Comparison of ENCODE assay signal across 10 mouse cellular contexts in genomic region chr5:142944979-142945682, GRCm38 (mm10). TPM values are rescaled to one million over a fixed set of nuclear protein-coding genes. Genes with fewer than 3 reads are reported as not detected.
DNase-seq lines count a peak whose midpoint lies in the region; ATAC-seq and TF ChIP-seq lines count a peak whose summit lies in the region.
"Had no signal": no experiment of that assay in that cellular context is flagged by ENCODE, and none has a peak within 500 bp of the region (broad histone marks: within the 10 kb centered on the region; RNA-seq: fewer than 3 reads in every experiment).

No protein-coding gene starts in this region.

- H3K9ac ChIP-seq in kidney, postnatal 0 days (ENCODE audit: low read depth, low read length) = no peak overlapping the region
- no peak overlapping the region for H3K9ac ChIP-seq in stomach, postnatal 0 days (ENCODE audit: low read length)

- ATAC-seq in kidney, postnatal 0 days (replicated peaks; ENCODE audit: low FRiP score, low read depth) = peak; percentile 67
- peak; percentile 50; the same call in 1 of the 2 replicates for ATAC-seq in stomach, postnatal 0 days (ENCODE audit: low FRiP score, low TSS enrichment)

- peaks cover 18% of the 10 kb centered on the region for H3K4me1 ChIP-seq in heart, embryonic 10.5 days
- no peaks in the 10 kb centered on the region for H3K4me1 ChIP-seq in kidney, postnatal 0 days (replicated peaks; ENCODE audit: insufficient read depth, low read length)
- H3K4me1 ChIP-seq in stomach, postnatal 0 days (replicated peaks; ENCODE audit: control insufficient read depth, insufficient read depth) = no peaks in the 10 kb centered on the region

- 61% methylated on average over 8 of the region's 8 CpGs for WGBS in heart, embryonic 10.5 days
- WGBS in kidney, postnatal 0 days = 38% methylated on average over 8 of the region's 8 CpGs
- 58% methylated on average over 8 of the region's 8 CpGs for WGBS in stomach, postnatal 0 days

- DNase-seq in testis, postnatal 10 days (ENCODE audit: low spot score) = peak; percentile 45
- DNase-seq in testis, postnatal 14 days (ENCODE audit: low spot score) = no peak
- DNase-seq in heart, embryonic 10.5 days (ENCODE audit: low spot score) = peak; percentile 75
- DNase-seq in kidney, postnatal 0 days (ENCODE audit: low spot score) = peak; percentile 90
- DNase-seq in stomach, postnatal 0 days (ENCODE audit: low spot score) = no peak
- no peak for DNase-seq in layer of hippocampus, postnatal 10 days (ENCODE audit: low spot score in 2 of 2)
- no peak for DNase-seq in layer of hippocampus, adult 18-20 months (ENCODE audit: low spot score in 2 of 2)
- DNase-seq in cerebellum, postnatal 36 days = no peak
- DNase-seq: cerebellum, adult 9-10 months had no signal

- no peaks in the 10 kb centered on the region for H3K27me3 ChIP-seq in heart, embryonic 10.5 days (ENCODE audit: insufficient read depth, poor library complexity, severe bottlenecking)
- no peaks in the 10 kb centered on the region for H3K27me3 ChIP-seq in kidney, postnatal 0 days (ENCODE audit: insufficient read depth, low read length)
- H3K27me3 ChIP-seq in stomach, postnatal 0 days (ENCODE audit: control insufficient read depth, insufficient read depth, low read length) = no peaks in the 10 kb centered on the region

- H3K36me3 ChIP-seq in heart, embryonic 10.5 days = no peaks in the 10 kb centered on the region
- H3K36me3 ChIP-seq in kidney, postnatal 0 days (ENCODE audit: insufficient read depth, low read length) = no peaks in the 10 kb centered on the region
- no peaks in the 10 kb centered on the region for H3K36me3 ChIP-seq in stomach, postnatal 0 days (ENCODE audit: control insufficient read depth, insufficient read depth, low read length)

- H3K4me3 ChIP-seq in heart, embryonic 10.5 days = no peak overlapping the region
- H3K4me3 ChIP-seq in kidney, postnatal 0 days (replicated peaks; ENCODE audit: low read depth, low read length) = no peak overlapping the region
- no peak overlapping the region for H3K4me3 ChIP-seq in stomach, postnatal 0 days (ENCODE audit: low read depth, low read length)

- H3K9me3 ChIP-seq in heart, embryonic 10.5 days = no peaks in the 10 kb centered on the region
- H3K9me3 ChIP-seq in kidney, postnatal 0 days (replicated peaks; ENCODE audit: low read length) = no peaks in the 10 kb centered on the region
- H3K9me3 ChIP-seq in stomach, postnatal 0 days (ENCODE audit: control insufficient read depth, low read length) = no peaks in the 10 kb centered on the region

- no peak overlapping the region for H3K4me2 ChIP-seq in kidney, postnatal 0 days (ENCODE audit: low read length)
- no peak overlapping the region for H3K4me2 ChIP-seq in stomach, postnatal 0 days (replicated peaks; ENCODE audit: low read depth)

- no peak for TF ChIP-seq CTCF in kidney, postnatal 0 days (IDR thresholded peaks at IDR 0.05; ENCODE audit: low read depth)
- TF ChIP-seq CTCF in stomach, postnatal 0 days (IDR thresholded peaks at IDR 0.05; ENCODE audit: low read depth) = no peak

- 0 out of 2 replicates have a peak overlapping the region, but pooled peaks have one; percentile 1 for H3K27ac ChIP-seq in heart, embryonic 10.5 days
- no peak overlapping the region for H3K27ac ChIP-seq in kidney, postnatal 0 days
- no peak overlapping the region for H3K27ac ChIP-seq in stomach, postnatal 0 days (replicated peaks)
- H3K27ac ChIP-seq: macrophage had no signal

- no peak for TF ChIP-seq EP300 in stomach, postnatal 0 days (optimal IDR thresholded peaks at IDR 0.05)

RNA-seq across cellular contexts. Expression of gene Fscn1, which starts 15.0 kb away (rescaled TPM):
- polyA plus RNA-seq in heart, embryonic 10.5 days (2016; fragmentation: Nextera tagmentation; extraction: Ambion mirVana) = 254 and 329 TPM in 2 replicates
- 175 and 205 TPM in 2 replicates for polyA plus RNA-seq in kidney, postnatal 0 days (2015; fragmentation: Nextera tagmentation; extraction: Ambion mirVana)
- 42.0 and 42.7 TPM in 2 replicates for polyA plus RNA-seq in stomach, postnatal 0 days (2015; fragmentation: Nextera tagmentation; extraction: Ambion mirVana)
- 100 to 1,000 TPM; 420 to 424 TPM for total RNA-seq in layer of hippocampus, postnatal 10 days (2021)
- 100 to 1,000 TPM; 165 to 188 TPM for total RNA-seq in layer of hippocampus, adult 18-20 months (2021)

RNA-seq across cellular contexts. Expression of gene Actb, which starts 38.6 kb away (rescaled TPM):
- polyA plus RNA-seq in heart, embryonic 10.5 days (2016; fragmentation: Nextera tagmentation; extraction: Ambion mirVana) = 6,505 and 8,921 TPM in 2 replicates
- polyA plus RNA-seq in kidney, postnatal 0 days (2015; fragmentation: Nextera tagmentation; extraction: Ambion mirVana) = 14,836 and 15,514 TPM in 2 replicates
- polyA plus RNA-seq in stomach, postnatal 0 days (2015; fragmentation: Nextera tagmentation; extraction: Ambion mirVana) = 14,823 and 16,187 TPM in 2 replicates
- 1,000 to 10,000 TPM; 4,137 to 4,167 TPM for total RNA-seq in layer of hippocampus, postnatal 10 days (2021)
- 1,000 to 10,000 TPM; 3,167 to 3,215 TPM for total RNA-seq in layer of hippocampus, adult 18-20 months (2021)

RNA-seq across cellular contexts. Expression of gene Fbxl18, which starts 49.9 kb away (rescaled TPM):
- 13.4 and 14.6 TPM in 2 replicates for polyA plus RNA-seq in heart, embryonic 10.5 days (2016; fragmentation: Nextera tagmentation; extraction: Ambion mirVana)
- polyA plus RNA-seq in kidney, postnatal 0 days (2015; fragmentation: Nextera tagmentation; extraction: Ambion mirVana) = 9.6 and 9.9 TPM in 2 replicates
- polyA plus RNA-seq in stomach, postnatal 0 days (2015; fragmentation: Nextera tagmentation; extraction: Ambion mirVana) = 5.0 and 5.3 TPM in 2 replicates
- 10 to 100 TPM; 38.5 to 40.1 TPM for total RNA-seq in layer of hippocampus, postnatal 10 days (2021)
- total RNA-seq in layer of hippocampus, adult 18-20 months (2021) = 10 to 100 TPM; 33.9 to 37.6 TPM

Comparison
In these comparisons a context has a peak if more than half of its experiments do, and no peak if none do; other contexts are left out.
1. DNase-seq: peak in testis, postnatal 10 days (single experiment), heart, embryonic 10.5 days (single experiment) and kidney, postnatal 0 days (single experiment); none in testis, postnatal 14 days (single experiment), stomach, postnatal 0 days (single experiment), layer of hippocampus, postnatal 10 days (0 of 2), layer of hippocampus, adult 18-20 months (0 of 2) and cerebellum, postnatal 36 days (0 of 2).